Mouse (Mus musculus): ENCODE results near the gene Nos1ap.

DNA sequence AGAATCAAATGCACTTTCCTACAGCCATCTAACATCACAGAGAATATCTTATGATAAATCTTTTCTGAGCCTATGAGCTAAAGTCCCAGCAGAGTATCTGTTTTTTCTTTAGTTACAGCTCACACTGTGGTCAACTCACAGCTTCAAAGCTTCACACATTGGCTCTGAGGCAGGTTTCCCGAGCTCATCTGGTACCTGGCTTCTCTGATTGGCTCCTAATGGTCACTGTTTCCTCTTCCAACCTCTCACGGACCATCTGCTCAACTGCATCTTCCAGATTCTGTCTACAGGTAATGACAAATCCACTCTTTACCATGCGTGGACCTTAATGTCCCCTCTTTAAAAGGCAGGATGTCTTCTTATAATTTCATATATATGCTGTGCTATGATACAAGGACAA lies 236.3 kb downstream of the Nos1ap start:
- TF ChIP-seq CTCF (IDR thresholded peaks at IDR 0.05; ENCODE audit: extremely low read depth, insufficient read depth, low read length) (no peak), POLR2A (IDR thresholded peaks at IDR 0.05; ENCODE audit: extremely low read depth, insufficient read depth, low read length) (no peak)
